Mouse (Mus musculus): ENCODE results near the gene Arap1. TPM values are rescaled to one million over a fixed set of nuclear protein-coding genes. Genes with fewer than 3 reads are reported as not detected.

Arap1 gene
- polyA plus RNA-seq, 1 experiment: 115 TPM

GRCm38 (mm10) chr7:101385331-101385733 is 37.5 kb downstream of the Arap1 start:
- Histone ChIP-seq H3K4me1 (ENCODE audit: control insufficient read depth, insufficient read depth, low read length) (0 out of 2 replicates have a peak, but pooled peaks cover 4% of the 10 kb centered on the region), H3K4me3 (ENCODE audit: insufficient read depth, low read length) (no peak overlapping the region), H3K27ac (ENCODE audit: insufficient read depth, low read length) (no peak overlapping the region)
- TF ChIP-seq POLR2A (IDR thresholded peaks at IDR 0.05; ENCODE audit: low read depth, low read length) (no peak), CTCF (IDR thresholded peaks at IDR 0.05; ENCODE audit: borderline replicate concordance, insufficient read depth, low read length) (no peak)

GRCm38 (mm10) chr7:101385866-101386452 is 38.1 kb downstream of the Arap1 start:
- no peak overlapping the region for H3K27ac ChIP-seq (ENCODE audit: insufficient read depth, low read length)
- H3K4me1 ChIP-seq (ENCODE audit: control insufficient read depth, insufficient read depth, low read length): 0 out of 2 replicates have a peak, but pooled peaks cover 4% of the 10 kb centered on the region
- TF ChIP-seq POLR2A (IDR thresholded peaks at IDR 0.05; ENCODE audit: low read depth, low read length) (no peak), CTCF (IDR thresholded peaks at IDR 0.05; ENCODE audit: borderline replicate concordance, insufficient read depth, low read length) (no peak)
- H3K4me3 ChIP-seq (ENCODE audit: insufficient read depth, low read length): no peak overlapping the region

GRCm38 (mm10) chr7:101389256-101389655 is 41.4 kb downstream of the Arap1 start:
- TF ChIP-seq POLR2A (IDR thresholded peaks at IDR 0.05; ENCODE audit: low read depth, low read length) (no peak), CTCF (IDR thresholded peaks at IDR 0.05; ENCODE audit: borderline replicate concordance, insufficient read depth, low read length) (no peak)
- Histone ChIP-seq H3K4me1 (ENCODE audit: control insufficient read depth, insufficient read depth, low read length) (peaks cover 10% of the 10 kb centered on the region; the same call in 1 of the 2 replicates), H3K4me3 (ENCODE audit: insufficient read depth, low read length) (no peak overlapping the region), H3K27ac (ENCODE audit: insufficient read depth, low read length) (no peak overlapping the region)

- TF ChIP-seq POLR2A (IDR thresholded peaks at IDR 0.05; ENCODE audit: low read depth, low read length) (no peak), CTCF (IDR thresholded peaks at IDR 0.05; ENCODE audit: borderline replicate concordance, insufficient read depth, low read length) (no peak)
- no peak overlapping the region for H3K4me3 ChIP-seq (ENCODE audit: insufficient read depth, low read length)
- peak overlapping the region; percentile 92 for H3K27ac ChIP-seq (ENCODE audit: insufficient read depth, low read length)
- H3K4me1 ChIP-seq (ENCODE audit: control insufficient read depth, insufficient read depth, low read length): peaks cover 6% of the 10 kb centered on the region; the same call in 1 of the 2 replicates
These were observed 44.1 kb downstream of the Arap1 start for GRCm38 (mm10) chr7:101391909-101392479.

- TF ChIP-seq CTCF (IDR thresholded peaks at IDR 0.05; ENCODE audit: borderline replicate concordance, insufficient read depth, low read length) (no peak), POLR2A (IDR thresholded peaks at IDR 0.05; ENCODE audit: low read depth, low read length) (no peak)
- no peak overlapping the region for H3K4me3 ChIP-seq (ENCODE audit: insufficient read depth, low read length)
- H3K4me1 ChIP-seq (ENCODE audit: control insufficient read depth, insufficient read depth, low read length): peaks cover 6% of the 10 kb centered on the region; the same call in 1 of the 2 replicates
- H3K27ac ChIP-seq (ENCODE audit: insufficient read depth, low read length): peak overlapping the region; percentile 92
These were observed 45.1 kb downstream of the Arap1 start for GRCm38 (mm10) chr7:101393015-101393414.

- H3K4me3 ChIP-seq (ENCODE audit: insufficient read depth, low read length): peak overlapping the region; percentile 66
- TF ChIP-seq CTCF (IDR thresholded peaks at IDR 0.05; ENCODE audit: borderline replicate concordance, insufficient read depth, low read length): no peak
- TF ChIP-seq POLR2A (IDR thresholded peaks at IDR 0.05; ENCODE audit: low read depth, low read length): peak; percentile 95
- H3K4me1 ChIP-seq (ENCODE audit: control insufficient read depth, insufficient read depth, low read length): peaks cover 6% of the 10 kb centered on the region; the same call in 1 of the 2 replicates
- H3K27ac ChIP-seq (ENCODE audit: insufficient read depth, low read length): peak overlapping the region; percentile 92
These were observed 46.0 kb downstream of the Arap1 start for GRCm38 (mm10) chr7:101393694-101394504.

- TF ChIP-seq CTCF (IDR thresholded peaks at IDR 0.05; ENCODE audit: borderline replicate concordance, insufficient read depth, low read length) (no peak), POLR2A (IDR thresholded peaks at IDR 0.05; ENCODE audit: low read depth, low read length) (no peak)
- Histone ChIP-seq H3K27ac (ENCODE audit: insufficient read depth, low read length) (peak overlapping the region; percentile 92), H3K4me3 (ENCODE audit: insufficient read depth, low read length) (peak overlapping the region; percentile 66), H3K4me1 (ENCODE audit: control insufficient read depth, insufficient read depth, low read length) (peaks cover 6% of the 10 kb centered on the region; the same call in 1 of the 2 replicates)
These were observed 46.7 kb downstream of the Arap1 start for GRCm38 (mm10) chr7:101394569-101394968.

GRCm38 (mm10) chr7:101395471-101395870 is 47.6 kb downstream of the Arap1 start:
- H3K27ac ChIP-seq (ENCODE audit: insufficient read depth, low read length): no peak overlapping the region

GRCm38 (mm10) chr7:101397175-101397574 is 49.3 kb downstream of the Arap1 start:
- H3K4me3 ChIP-seq (ENCODE audit: insufficient read depth, low read length): no peak overlapping the region

More at GRCm38 (mm10) chr7:101395471-101395870, 47.6 kb downstream of the Arap1 start:
- TF ChIP-seq POLR2A (IDR thresholded peaks at IDR 0.05; ENCODE audit: low read depth, low read length) (no peak), CTCF (IDR thresholded peaks at IDR 0.05; ENCODE audit: borderline replicate concordance, insufficient read depth, low read length) (no peak)
- Histone ChIP-seq H3K4me1 (ENCODE audit: control insufficient read depth, insufficient read depth, low read length) (peaks cover 6% of the 10 kb centered on the region; the same call in 1 of the 2 replicates), H3K4me3 (ENCODE audit: insufficient read depth, low read length) (peak overlapping the region; percentile 66)

More at GRCm38 (mm10) chr7:101397175-101397574, 49.3 kb downstream of the Arap1 start:
- Histone ChIP-seq H3K4me1 (ENCODE audit: control insufficient read depth, insufficient read depth, low read length) (peaks cover 6% of the 10 kb centered on the region; the same call in 1 of the 2 replicates), H3K27ac (ENCODE audit: insufficient read depth, low read length) (no peak overlapping the region)
- TF ChIP-seq POLR2A (IDR thresholded peaks at IDR 0.05; ENCODE audit: low read depth, low read length): no peak
- TF ChIP-seq CTCF (IDR thresholded peaks at IDR 0.05; ENCODE audit: borderline replicate concordance, insufficient read depth, low read length): no peak

Measured in embryonic fibroblast, embryonic 13.5 days (primary cell).